Mouse (Mus musculus): ENCODE results near the gene Tmbim4. TPM values are rescaled to one million over a fixed set of nuclear protein-coding genes. Genes with fewer than 3 reads are reported as not detected.
A peak's percentile ranks its signal among the peaks of the same experiment; 100 is the strongest.

Tmbim4 gene
- polyA plus RNA-seq, 1 experiment from 2014 or later, result 96.4 TPM

DNA sequence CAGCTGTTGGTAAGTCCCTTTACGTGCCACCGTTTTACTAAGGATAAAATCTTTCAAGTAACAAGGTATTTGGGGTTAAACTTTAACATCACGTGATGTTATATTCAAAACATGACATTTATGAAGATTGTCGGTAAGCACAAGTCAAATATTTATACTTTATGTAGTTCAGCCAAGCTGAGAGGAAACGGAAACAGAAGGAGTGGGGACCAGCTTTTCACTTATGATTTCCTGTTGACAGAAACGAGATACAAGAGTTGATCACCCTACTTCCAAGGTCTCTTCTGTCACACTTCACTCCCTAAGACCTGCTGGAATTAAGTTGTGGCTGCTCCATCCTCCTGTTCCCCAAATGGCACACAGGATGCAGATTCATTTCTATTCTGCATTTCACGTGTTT is 19.4 kb downstream of the Tmbim4 start:
- Histone ChIP-seq H3K9me3 (no peaks in the 10 kb centered on the region), H3K4me2 (no peak overlapping the region), H3K36me3 (peaks cover 10% of the 10 kb centered on the region), H3K9ac (no peak overlapping the region), H3K27ac (peak overlapping the region; percentile 39; the same call in 1 of the 2 replicates), H3K4me1 (no peaks in the 10 kb centered on the region), H3K4me3 (no peak overlapping the region), H3K27me3 (no peaks in the 10 kb centered on the region)
- ATAC-seq (ENCODE audit: borderline replicate concordance, extremely low read depth, low FRiP score, low TSS enrichment), result no peak
- WGBS, result 46% methylated on average over 7 of the region's 7 CpGs

DNA sequence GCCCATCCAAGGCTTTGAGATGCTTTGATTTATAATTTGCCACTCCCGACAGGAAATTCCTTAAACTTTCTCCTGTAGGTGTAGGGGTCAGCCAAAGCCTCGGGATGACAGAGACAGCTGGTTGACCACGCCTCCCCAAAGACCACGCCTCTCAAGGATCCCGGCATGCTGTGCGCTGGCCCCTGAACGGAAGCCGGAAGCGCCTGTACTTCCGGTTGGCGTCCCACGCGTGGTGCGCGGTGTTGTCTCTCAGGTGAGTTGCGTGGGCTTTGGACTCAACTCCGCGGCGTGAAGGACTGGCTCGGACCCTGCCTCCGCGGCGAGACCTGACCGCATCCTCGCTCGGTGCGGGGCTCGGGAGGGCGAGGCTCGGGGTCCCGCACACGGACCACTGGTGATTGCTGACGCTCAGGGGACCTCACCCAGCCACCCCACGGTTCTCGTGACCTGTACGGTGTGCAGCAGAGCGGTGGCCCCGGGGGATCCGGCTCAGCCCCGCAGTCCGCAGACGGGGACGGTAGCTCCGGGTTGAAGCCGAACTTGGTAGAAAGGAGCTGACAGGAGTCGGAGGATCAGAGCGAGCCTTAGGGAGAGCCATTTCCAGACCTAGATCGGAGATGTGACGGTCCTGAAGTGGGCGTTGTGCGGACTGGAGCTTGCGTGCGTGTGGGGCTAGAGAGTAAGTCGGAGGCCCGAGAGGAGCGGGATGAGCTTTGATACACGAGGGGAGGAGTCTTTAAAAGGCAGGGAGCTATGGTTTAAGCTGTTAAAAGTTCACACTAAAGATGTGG is 25.7 kb downstream of the Tmbim4 start, which contains the start of gene Llph:
TSS of gene Llph (plus strand) at position 200 of the 791 bp plus-strand sequence.
- peak within 1 kb of the TSS; percentile 99 for H3K4me3 ChIP-seq
- ATAC-seq (ENCODE audit: borderline replicate concordance, extremely low read depth, low FRiP score, low TSS enrichment), result peak; percentile 95
- no peaks in the 10 kb centered on the region for H3K9me3 ChIP-seq
- peaks cover 24% of the 10 kb centered on the region for H3K36me3 ChIP-seq
- peaks cover 7% of the 10 kb centered on the region for H3K4me1 ChIP-seq
- H3K4me2 ChIP-seq, result peak within 1 kb of the TSS; percentile 76
- H3K27ac ChIP-seq, result peak within 1 kb of the TSS; percentile 60
- no peaks in the 10 kb centered on the region for H3K27me3 ChIP-seq
- under 1% methylated on average over 57 of the region's 57 CpGs for WGBS
- H3K9ac ChIP-seq, result peak within 1 kb of the TSS; percentile 93

DNA sequence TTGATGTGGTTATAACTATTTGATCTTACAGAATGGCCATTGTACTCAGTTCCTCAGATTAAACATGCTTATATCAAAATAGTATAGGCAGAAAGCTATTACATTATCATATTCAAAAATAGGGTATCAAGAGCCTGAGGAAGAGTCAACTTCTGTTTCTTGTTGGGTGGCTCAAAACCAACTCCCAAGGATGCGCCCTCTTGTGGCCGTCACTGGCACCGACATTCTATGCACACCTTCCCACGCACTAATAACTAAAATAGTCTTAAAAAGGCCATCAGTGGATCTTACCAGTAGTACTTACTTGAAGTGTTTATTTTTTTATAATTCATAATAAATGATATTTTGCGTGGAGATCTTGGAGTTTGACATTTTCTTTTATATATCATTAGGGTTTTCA is 30.3 kb downstream of the Tmbim4 start:
- H3K27me3 ChIP-seq, result no peaks in the 10 kb centered on the region
- H3K9ac ChIP-seq, result no peak overlapping the region
- no peak overlapping the region for H3K4me3 ChIP-seq
- peaks cover 26% of the 10 kb centered on the region for H3K36me3 ChIP-seq
- no peaks in the 10 kb centered on the region for H3K9me3 ChIP-seq
- 27% methylated on average over 5 of the region's 5 CpGs for WGBS
- no peak overlapping the region for H3K27ac ChIP-seq
- peaks cover 7% of the 10 kb centered on the region for H3K4me1 ChIP-seq
- no peak overlapping the region for H3K4me2 ChIP-seq
- no peak for ATAC-seq (ENCODE audit: borderline replicate concordance, extremely low read depth, low FRiP score, low TSS enrichment)

DNA sequence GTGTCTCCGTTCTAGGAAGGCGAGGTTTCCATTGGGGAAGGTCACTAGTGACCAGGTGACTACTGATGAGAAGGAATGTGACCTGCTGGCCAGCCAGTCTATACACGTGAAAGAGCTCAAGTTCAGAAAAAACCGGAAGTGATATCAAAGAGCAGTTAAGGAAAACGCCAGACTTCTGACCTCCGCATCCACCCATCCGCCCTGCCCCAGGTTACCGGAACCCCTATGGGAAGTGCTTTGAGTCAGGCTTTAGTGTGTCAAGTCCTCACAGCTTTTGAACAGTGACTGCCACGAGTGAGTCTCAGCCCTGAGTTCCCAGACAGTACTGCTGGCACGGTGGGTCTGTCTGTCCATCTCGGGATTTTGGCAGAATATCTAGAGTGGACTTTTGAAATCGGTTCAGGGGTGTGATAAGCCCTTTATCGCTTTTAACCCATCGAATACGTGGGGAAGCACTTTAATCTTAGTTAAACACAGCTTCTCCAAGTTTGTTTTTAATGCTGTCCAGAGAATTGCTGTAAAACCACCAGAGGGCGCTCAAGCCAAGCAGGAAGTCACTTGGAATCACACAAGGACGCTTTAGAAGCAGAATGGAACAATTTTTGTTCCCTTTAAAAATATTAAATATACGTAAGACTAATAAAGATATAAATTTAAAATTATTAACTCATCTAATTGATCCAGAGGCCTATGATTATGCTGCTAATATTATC is 32.4 kb downstream of the Tmbim4 start:
- Histone ChIP-seq H3K9me3 (no peaks in the 10 kb centered on the region), H3K4me1 (no peaks in the 10 kb centered on the region), H3K4me3 (peak overlapping the region; percentile 14), H3K9ac (no peak overlapping the region), H3K27ac (no peak overlapping the region), H3K27me3 (no peaks in the 10 kb centered on the region), H3K4me2 (peak overlapping the region; percentile 41), H3K36me3 (peaks cover 23% of the 10 kb centered on the region)
- no peak; the same call in 1 of the 2 replicates for ATAC-seq (ENCODE audit: borderline replicate concordance, extremely low read depth, low FRiP score, low TSS enrichment)
- WGBS, result 22% methylated on average over 18 of the region's 18 CpGs

DNA sequence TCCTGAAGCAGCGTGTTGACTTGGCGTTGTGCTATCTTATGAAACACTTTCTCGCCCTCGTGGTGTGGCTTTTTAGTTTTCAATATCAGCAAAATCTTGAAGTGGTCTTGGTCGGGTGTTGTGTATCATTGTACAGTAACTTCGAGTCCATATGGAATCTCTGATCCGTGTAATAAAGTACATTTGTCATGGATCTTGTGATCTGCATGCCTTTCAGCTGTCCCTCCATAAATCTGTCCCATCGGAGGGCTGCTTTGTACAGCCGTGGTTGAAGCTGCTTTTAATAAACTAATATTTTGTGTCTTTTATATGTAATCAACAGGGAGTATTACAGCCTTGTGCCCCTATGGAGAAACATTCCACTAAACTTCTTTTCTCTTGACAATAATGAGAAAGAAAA is 35.5 kb downstream of the Tmbim4 start:
- no peak overlapping the region for H3K9ac ChIP-seq
- no peak overlapping the region for H3K27ac ChIP-seq
- no peak overlapping the region for H3K4me2 ChIP-seq
- 69% methylated on average over 9 of the region's 9 CpGs for WGBS
- H3K36me3 ChIP-seq, result peaks cover 3% of the 10 kb centered on the region; the same call in 1 of the 2 replicates
- H3K9me3 ChIP-seq, result no peaks in the 10 kb centered on the region
- ATAC-seq (ENCODE audit: borderline replicate concordance, extremely low read depth, low FRiP score, low TSS enrichment), result no peak
- H3K4me1 ChIP-seq, result no peaks in the 10 kb centered on the region
- no peaks in the 10 kb centered on the region for H3K27me3 ChIP-seq
- no peak overlapping the region for H3K4me3 ChIP-seq

DNA sequence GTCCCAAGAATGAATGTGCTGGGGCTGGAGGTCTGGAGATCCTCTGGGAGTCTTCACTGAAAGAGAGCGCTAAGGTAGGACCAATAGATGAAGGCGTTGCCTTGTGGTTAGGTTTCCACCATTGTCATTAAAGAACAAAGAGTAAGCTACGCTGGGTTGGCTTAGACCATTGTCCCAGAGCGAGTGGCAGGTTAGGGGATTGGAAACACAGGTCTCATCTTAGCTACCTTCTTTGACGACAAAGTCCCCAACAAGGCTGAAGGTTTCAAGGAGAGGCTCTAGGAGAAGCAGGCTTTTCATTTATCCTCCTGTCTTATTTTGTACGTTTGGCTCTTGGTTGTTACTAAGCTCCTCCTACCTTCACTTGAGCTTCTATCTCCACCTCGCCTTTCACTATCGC is 36.9 kb downstream of the Tmbim4 start:
- 88% methylated on average over 8 of the region's 8 CpGs for WGBS
- no peak for ATAC-seq (ENCODE audit: borderline replicate concordance, extremely low read depth, low FRiP score, low TSS enrichment)
- Histone ChIP-seq H3K36me3 (no peaks in the 10 kb centered on the region), H3K4me1 (no peaks in the 10 kb centered on the region), H3K4me2 (no peak overlapping the region), H3K27me3 (no peaks in the 10 kb centered on the region), H3K4me3 (no peak overlapping the region), H3K9me3 (no peaks in the 10 kb centered on the region), H3K27ac (no peak overlapping the region), H3K9ac (no peak overlapping the region)

DNA sequence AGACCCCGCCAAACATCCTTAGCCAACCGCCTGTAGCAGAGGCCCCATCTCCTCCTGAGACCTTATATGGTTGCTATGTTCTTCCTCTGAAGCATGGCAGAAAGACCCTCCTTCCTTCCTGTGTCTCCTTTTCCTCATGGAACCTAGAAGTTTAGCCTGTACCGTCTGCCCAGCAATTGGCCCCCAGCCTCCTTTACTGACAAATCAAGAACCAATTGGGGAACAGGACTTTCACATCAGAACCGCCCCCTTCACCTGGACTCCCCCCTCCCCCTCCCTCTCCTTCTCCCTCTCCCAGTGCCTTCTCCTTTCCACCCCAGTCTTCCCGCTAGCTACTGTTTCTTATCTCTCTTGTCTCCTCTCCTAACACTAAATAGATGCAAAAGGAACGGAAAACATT is 38.1 kb downstream of the Tmbim4 start:
- 60% methylated on average over 6 of the region's 6 CpGs for WGBS
- no peaks in the 10 kb centered on the region for H3K27me3 ChIP-seq

DNA sequence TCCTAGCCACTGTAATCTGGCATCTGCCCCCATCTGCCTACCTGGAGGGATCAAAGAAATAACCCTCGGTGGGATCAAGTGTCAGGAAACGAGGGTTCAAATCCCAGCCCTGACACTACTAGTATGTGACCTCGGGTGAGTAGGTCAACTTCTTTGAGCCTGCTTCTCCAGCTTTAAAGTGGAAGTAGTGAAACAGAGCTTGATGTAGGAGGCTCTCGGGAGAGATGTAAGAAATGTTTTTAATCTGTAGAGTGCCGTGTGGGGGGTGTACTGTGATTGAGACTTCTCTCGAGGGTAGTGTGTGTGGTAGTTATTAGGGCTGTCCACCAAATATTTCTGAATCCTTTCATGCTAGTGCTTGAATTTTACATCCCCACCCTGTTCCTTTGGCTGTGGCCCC is 41.0 kb downstream of the Tmbim4 start:
- Histone ChIP-seq H3K9ac (no peak overlapping the region), H3K36me3 (no peaks in the 10 kb centered on the region), H3K4me2 (no peak overlapping the region), H3K27me3 (no peaks in the 10 kb centered on the region), H3K9me3 (no peaks in the 10 kb centered on the region), H3K4me1 (no peaks in the 10 kb centered on the region), H3K27ac (no peak overlapping the region), H3K4me3 (no peak overlapping the region)
- ATAC-seq (ENCODE audit: borderline replicate concordance, extremely low read depth, low FRiP score, low TSS enrichment), result no peak
- 47% methylated on average over 6 of the region's 6 CpGs for WGBS

More for the DNA sequence above, 38.1 kb downstream of the Tmbim4 start:
- no peaks in the 10 kb centered on the region for H3K4me1 ChIP-seq
- no peaks in the 10 kb centered on the region for H3K36me3 ChIP-seq
- H3K27ac ChIP-seq, result no peak overlapping the region
- ATAC-seq (ENCODE audit: borderline replicate concordance, extremely low read depth, low FRiP score, low TSS enrichment), result no peak
- H3K4me2 ChIP-seq, result no peak overlapping the region
- H3K4me3 ChIP-seq, result no peak overlapping the region
- H3K9me3 ChIP-seq, result no peaks in the 10 kb centered on the region
- H3K9ac ChIP-seq, result no peak overlapping the region

DNA sequence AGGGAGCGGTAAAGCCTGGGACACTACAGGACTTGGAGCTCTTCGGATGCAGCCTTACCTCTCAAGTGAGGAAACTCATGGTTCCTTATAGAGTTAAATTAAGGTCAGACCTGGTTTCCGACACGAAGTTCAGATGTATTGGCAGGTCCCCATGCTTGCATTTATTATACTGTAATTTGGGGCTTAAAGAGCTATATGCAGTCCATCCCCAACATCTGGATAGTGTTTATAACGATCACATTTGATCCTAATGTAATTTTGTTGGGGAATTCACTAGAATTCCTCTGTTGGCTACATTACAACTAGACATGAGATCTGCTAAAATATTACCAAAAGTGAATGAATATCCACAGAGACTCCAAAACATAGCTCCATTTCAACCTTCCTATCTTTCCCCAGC is 44.3 kb downstream of the Tmbim4 start:
- no peak for ATAC-seq (ENCODE audit: borderline replicate concordance, extremely low read depth, low FRiP score, low TSS enrichment)
- Histone ChIP-seq H3K27me3 (no peaks in the 10 kb centered on the region), H3K4me1 (no peaks in the 10 kb centered on the region), H3K27ac (no peak overlapping the region), H3K9ac (no peak overlapping the region), H3K36me3 (no peaks in the 10 kb centered on the region), H3K4me3 (no peak overlapping the region), H3K4me2 (no peak overlapping the region), H3K9me3 (no peaks in the 10 kb centered on the region)
- 62% methylated on average over 5 of the region's 5 CpGs for WGBS

DNA sequence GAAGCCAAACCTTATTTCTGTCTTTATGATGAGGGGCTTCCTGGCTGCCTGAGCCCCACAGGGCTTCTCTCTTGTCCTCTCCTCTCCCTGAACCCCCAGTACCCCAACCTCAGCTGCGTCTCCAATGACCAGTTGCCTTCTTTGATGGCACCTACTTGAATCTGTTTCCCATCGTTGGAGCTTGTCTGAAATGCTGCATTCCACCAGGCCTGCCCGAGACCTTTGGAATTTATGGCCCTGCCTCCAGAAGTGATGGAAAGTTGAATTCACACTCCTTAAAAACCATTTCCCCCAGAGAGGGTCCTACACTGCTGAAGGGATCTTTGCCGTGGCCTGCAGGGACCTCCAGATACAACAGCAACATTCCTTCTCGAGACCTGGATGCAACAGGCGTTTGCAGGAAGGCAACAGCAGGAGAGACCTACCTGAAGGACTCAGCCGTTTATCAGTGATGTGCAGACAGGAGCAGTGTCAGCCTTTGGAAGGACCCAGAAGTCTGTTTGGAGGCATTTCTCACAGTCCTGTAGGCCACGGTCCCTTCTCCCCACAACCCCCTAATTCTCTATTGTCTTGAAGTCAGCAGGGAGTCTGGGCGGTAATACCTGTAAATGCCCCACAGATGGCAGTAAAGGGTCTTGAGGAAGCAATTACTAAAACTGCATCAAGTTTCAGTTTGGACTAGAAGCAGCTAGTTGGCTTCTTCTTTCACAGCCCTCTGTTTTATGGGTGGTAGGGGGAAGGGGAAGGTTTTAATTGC is 45.8 kb downstream of the Tmbim4 start:
- H3K36me3 ChIP-seq, result no peaks in the 10 kb centered on the region
- H3K4me1 ChIP-seq, result no peaks in the 10 kb centered on the region
- H3K27me3 ChIP-seq, result no peaks in the 10 kb centered on the region; the same call in 1 of the 2 replicates
- no peak overlapping the region for H3K27ac ChIP-seq
- no peak overlapping the region for H3K9ac ChIP-seq
- no peak overlapping the region for H3K4me3 ChIP-seq
- no peak for ATAC-seq (ENCODE audit: borderline replicate concordance, extremely low read depth, low FRiP score, low TSS enrichment)
- H3K4me2 ChIP-seq, result no peak overlapping the region
- 38% methylated on average over 9 of the region's 9 CpGs for WGBS
- no peaks in the 10 kb centered on the region for H3K9me3 ChIP-seq

DNA sequence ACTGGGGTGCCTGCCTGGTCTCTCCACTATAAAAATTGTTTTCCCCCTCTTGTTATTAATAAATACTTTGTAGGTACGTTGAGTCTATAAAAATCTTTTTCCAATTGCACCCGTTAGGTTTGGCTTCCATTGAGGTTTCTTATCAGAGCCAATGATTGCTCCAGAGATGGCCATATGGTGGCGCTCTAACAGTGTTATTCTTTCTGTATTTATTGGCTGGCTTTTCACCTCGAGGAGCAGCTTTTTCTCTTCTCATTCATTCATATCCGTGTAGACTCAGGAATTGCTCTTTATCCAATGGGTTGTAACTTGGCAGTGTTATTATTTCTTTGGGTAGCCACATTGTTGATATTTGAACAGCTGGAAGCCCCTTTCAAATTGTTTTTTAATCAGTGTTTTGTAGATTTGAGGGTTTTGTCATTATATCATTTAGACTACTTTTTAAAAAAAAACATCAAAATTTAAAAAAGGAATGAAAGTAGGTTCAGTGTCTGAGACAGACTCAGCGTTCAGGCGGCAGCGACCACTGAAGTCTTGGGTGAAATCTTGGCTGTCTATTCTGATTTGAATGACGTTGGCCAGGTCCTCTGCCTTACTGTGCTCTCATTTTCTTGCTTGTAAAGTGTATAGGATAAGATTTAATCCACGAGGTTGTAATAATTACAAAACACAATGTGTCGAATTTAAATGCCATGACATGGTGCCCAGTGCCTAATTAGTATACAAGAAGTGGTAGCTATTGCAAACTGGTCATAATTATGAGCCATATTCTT is 49.7 kb downstream of the Tmbim4 start:
- no peaks in the 10 kb centered on the region; the same call in 1 of the 2 replicates for H3K4me1 ChIP-seq
- no peak for ATAC-seq (ENCODE audit: borderline replicate concordance, extremely low read depth, low FRiP score, low TSS enrichment)
- no peaks in the 10 kb centered on the region for H3K36me3 ChIP-seq
- H3K27me3 ChIP-seq, result no peaks in the 10 kb centered on the region; the same call in 1 of the 2 replicates
- WGBS, result 53% methylated on average over 11 of the region's 11 CpGs
- no peak overlapping the region for H3K27ac ChIP-seq
- H3K9ac ChIP-seq, result no peak overlapping the region
- H3K4me2 ChIP-seq, result no peak overlapping the region
- no peaks in the 10 kb centered on the region for H3K9me3 ChIP-seq
- no peak overlapping the region for H3K4me3 ChIP-seq

Measured in lung, embryonic 15.5 days (tissue).